Mouse (Mus musculus): ENCODE data around the gene Higd1b. TPM values are rescaled to one million over a fixed set of nuclear protein-coding genes. Genes with fewer than 3 reads are reported as not detected.

Gene Higd1b
- polyA plus RNA-seq, 1 experiment, result not detected

GRCm38 (mm10) chr11:102818121-102819020, 17.3 kb upstream of the Higd1b start:
- H3K4me2 ChIP-seq (ENCODE audit: low read depth), result peak overlapping the region; percentile 86
- peaks cover 47% of the 10 kb centered on the region for H3K79me2 ChIP-seq (ENCODE audit: control insufficient read depth, insufficient read depth)
- no peaks in the 10 kb centered on the region for H3K36me3 ChIP-seq (ENCODE audit: control insufficient read depth, insufficient read depth)
- no peak for TF ChIP-seq TCF3 (IDR thresholded peaks at IDR 0.05; ENCODE audit: insufficient read length, low read depth)
- TF ChIP-seq POLR2A (IDR thresholded peaks at IDR 0.05; ENCODE audit: insufficient read length, low read depth), result no peak
- TF ChIP-seq TCF12 (IDR thresholded peaks at IDR 0.05; ENCODE audit: insufficient read depth, poor library complexity, severe bottlenecking), result no peak
- no peak for TF ChIP-seq USF1 (IDR thresholded peaks at IDR 0.05; ENCODE audit: low read depth)
- TF ChIP-seq MAX (IDR thresholded peaks at IDR 0.05; ENCODE audit: low read depth), result no peak
- TF ChIP-seq REST (IDR thresholded peaks at IDR 0.05; ENCODE audit: insufficient read depth, insufficient read length), result no peak
- TF ChIP-seq E2F4 (IDR thresholded peaks at IDR 0.05; ENCODE audit: insufficient read depth), result no peak
- TF ChIP-seq POLR2AphosphoS2 (IDR thresholded peaks at IDR 0.05; ENCODE audit: insufficient read length, low read depth), result no peak
- TF ChIP-seq SRF (IDR thresholded peaks at IDR 0.05; ENCODE audit: control insufficient read depth, insufficient read length, low read depth), result no peak
- no peak for TF ChIP-seq CEBPB (IDR thresholded peaks at IDR 0.05; ENCODE audit: insufficient read depth, poor library complexity, severe bottlenecking)
- TF ChIP-seq MYOD1 (IDR thresholded peaks at IDR 0.05; ENCODE audit: control insufficient read depth in 1 of 3, insufficient read length in 2 of 3, low read depth in 2 of 3), result no peak
- TF ChIP-seq MYOG (IDR thresholded peaks at IDR 0.05; ENCODE audit: control insufficient read depth in 1 of 3, insufficient read depth in 1 of 3, insufficient read length in 2 of 3, low read depth in 2 of 3), result no peak
- H3ac ChIP-seq (ENCODE audit: control insufficient read depth, insufficient read length), result peak overlapping the region; percentile 50
- H3K4me3 ChIP-seq, result peak overlapping the region; percentile 41
- H3K27me3 ChIP-seq (ENCODE audit: control insufficient read depth, insufficient read depth, insufficient read length), result peaks cover 11% of the 10 kb centered on the region

- TF ChIP-seq MAX (IDR thresholded peaks at IDR 0.05; ENCODE audit: low read depth) (no peak), REST (IDR thresholded peaks at IDR 0.05; ENCODE audit: insufficient read depth, insufficient read length) (no peak), USF1 (IDR thresholded peaks at IDR 0.05; ENCODE audit: low read depth) (no peak), E2F4 (IDR thresholded peaks at IDR 0.05; ENCODE audit: insufficient read depth) (no peak), MYOG (IDR thresholded peaks at IDR 0.05; ENCODE audit: control insufficient read depth in 1 of 3, insufficient read depth in 1 of 3, insufficient read length in 2 of 3, low read depth in 2 of 3) (no peak), POLR2A (IDR thresholded peaks at IDR 0.05; ENCODE audit: insufficient read length, low read depth) (peak; percentile 64), POLR2AphosphoS2 (IDR thresholded peaks at IDR 0.05; ENCODE audit: insufficient read length, low read depth) (peak; percentile 33), SRF (IDR thresholded peaks at IDR 0.05; ENCODE audit: control insufficient read depth, insufficient read length, low read depth) (no peak), TCF12 (IDR thresholded peaks at IDR 0.05; ENCODE audit: insufficient read depth, poor library complexity, severe bottlenecking) (no peak), CEBPB (IDR thresholded peaks at IDR 0.05; ENCODE audit: insufficient read depth, poor library complexity, severe bottlenecking) (no peak), MYOD1 (IDR thresholded peaks at IDR 0.05; ENCODE audit: control insufficient read depth in 1 of 3, insufficient read length in 2 of 3, low read depth in 2 of 3) (peak in 1 of 3 experiments; percentile 7)
- peak within 1 kb of the TSS; percentile 50 for H3ac ChIP-seq (ENCODE audit: control insufficient read depth, insufficient read length)
- peaks cover 11% of the 10 kb centered on the region for H3K27me3 ChIP-seq (ENCODE audit: control insufficient read depth, insufficient read depth, insufficient read length)
- H3K4me2 ChIP-seq (ENCODE audit: low read depth), result peak within 1 kb of the TSS; percentile 91
- H3K79me2 ChIP-seq (ENCODE audit: control insufficient read depth, insufficient read depth), result peaks cover 38% of the 10 kb centered on the region
- peak within 1 kb of the TSS; percentile 41 for H3K4me3 ChIP-seq
- no peaks in the 10 kb centered on the region for H3K36me3 ChIP-seq (ENCODE audit: control insufficient read depth, insufficient read depth)
Measured at GRCm38 (mm10) chr11:102819021-102819782, 16.4 kb upstream of the Higd1b start, which contains the start of gene Gjc1. Gene Gjc1 (minus strand): TSS chr11:102819700.

DNA sequence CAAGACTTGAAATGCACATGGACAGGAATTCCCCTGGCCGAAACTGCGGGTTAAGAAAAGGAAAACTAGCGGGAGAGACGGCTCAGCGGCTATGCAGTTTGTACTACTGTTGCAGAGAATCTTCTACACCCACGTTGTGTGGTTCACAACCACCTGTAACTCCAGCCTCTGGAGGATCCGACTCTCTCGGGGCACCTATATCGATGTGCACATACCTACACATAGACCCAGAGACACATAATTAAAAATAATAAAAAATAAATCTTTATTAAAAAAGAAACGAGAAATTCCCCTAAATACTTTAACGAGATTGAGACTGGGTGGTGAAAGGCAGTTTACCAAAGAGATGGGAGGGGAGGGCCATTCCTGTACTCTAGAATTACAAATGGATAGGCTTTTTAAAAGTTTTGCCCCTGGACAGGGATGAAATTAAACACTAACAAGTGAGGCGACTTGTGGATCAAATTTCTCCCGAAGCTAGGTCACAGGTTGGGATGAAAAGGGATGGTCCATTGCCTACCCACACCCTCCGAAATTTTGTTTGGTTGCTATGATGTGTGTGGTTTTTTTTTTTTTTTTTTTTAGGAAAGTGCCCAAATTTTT, 15.8 kb upstream of the Higd1b start:
- peaks cover 31% of the 10 kb centered on the region for H3K79me2 ChIP-seq (ENCODE audit: control insufficient read depth, insufficient read depth)
- H3ac ChIP-seq (ENCODE audit: control insufficient read depth, insufficient read length), result no peak overlapping the region
- H3K4me3 ChIP-seq, result peak overlapping the region; percentile 41
- peak overlapping the region; percentile 91 for H3K4me2 ChIP-seq (ENCODE audit: low read depth)
- no peaks in the 10 kb centered on the region for H3K36me3 ChIP-seq (ENCODE audit: control insufficient read depth, insufficient read depth)
- peaks cover 11% of the 10 kb centered on the region for H3K27me3 ChIP-seq (ENCODE audit: control insufficient read depth, insufficient read depth, insufficient read length)
- TF ChIP-seq TCF12 (IDR thresholded peaks at IDR 0.05; ENCODE audit: insufficient read depth, poor library complexity, severe bottlenecking) (no peak), USF1 (IDR thresholded peaks at IDR 0.05; ENCODE audit: low read depth) (no peak), E2F4 (IDR thresholded peaks at IDR 0.05; ENCODE audit: insufficient read depth) (no peak), MYOD1 (IDR thresholded peaks at IDR 0.05; ENCODE audit: control insufficient read depth in 1 of 3, insufficient read length in 2 of 3, low read depth in 2 of 3) (no peak), REST (IDR thresholded peaks at IDR 0.05; ENCODE audit: insufficient read depth, insufficient read length) (no peak), SRF (IDR thresholded peaks at IDR 0.05; ENCODE audit: control insufficient read depth, insufficient read length, low read depth) (no peak), MYOG (IDR thresholded peaks at IDR 0.05; ENCODE audit: control insufficient read depth in 1 of 3, insufficient read depth in 1 of 3, insufficient read length in 2 of 3, low read depth in 2 of 3) (no peak), POLR2AphosphoS2 (IDR thresholded peaks at IDR 0.05; ENCODE audit: insufficient read length, low read depth) (no peak), CEBPB (IDR thresholded peaks at IDR 0.05; ENCODE audit: insufficient read depth, poor library complexity, severe bottlenecking) (no peak), POLR2A (IDR thresholded peaks at IDR 0.05; ENCODE audit: insufficient read length, low read depth) (no peak), MAX (IDR thresholded peaks at IDR 0.05; ENCODE audit: low read depth) (no peak), TCF3 (IDR thresholded peaks at IDR 0.05; ENCODE audit: insufficient read length, low read depth) (no peak)

DNA sequence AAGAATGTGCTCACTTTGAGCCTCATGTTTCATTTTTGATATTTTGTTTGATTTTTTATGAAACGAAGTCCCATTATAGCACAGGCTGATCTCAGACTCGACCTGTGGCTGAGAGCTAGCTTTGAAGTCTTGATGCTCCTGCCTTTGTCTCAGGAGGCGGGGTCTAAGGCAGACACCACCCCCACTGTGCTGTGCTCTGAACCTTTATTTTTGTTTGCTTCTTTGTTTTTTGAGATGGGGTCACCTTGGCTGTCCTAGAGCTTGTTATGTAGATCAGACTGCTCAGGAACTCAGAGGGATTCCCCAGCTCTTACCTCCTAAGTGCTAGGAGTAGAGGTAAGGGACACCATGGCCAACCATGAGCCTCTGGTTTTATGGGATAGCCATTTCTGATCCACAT, 15.2 kb upstream of the Higd1b start:
- H3K4me2 ChIP-seq (ENCODE audit: low read depth), result no peak overlapping the region
- no peak overlapping the region for H3K4me3 ChIP-seq
- peaks cover 26% of the 10 kb centered on the region for H3K79me2 ChIP-seq (ENCODE audit: control insufficient read depth, insufficient read depth)
- TF ChIP-seq TCF3 (IDR thresholded peaks at IDR 0.05; ENCODE audit: insufficient read length, low read depth), result no peak
- TF ChIP-seq MYOG (IDR thresholded peaks at IDR 0.05; ENCODE audit: control insufficient read depth in 1 of 3, insufficient read depth in 1 of 3, insufficient read length in 2 of 3, low read depth in 2 of 3), result no peak
- no peak for TF ChIP-seq SRF (IDR thresholded peaks at IDR 0.05; ENCODE audit: control insufficient read depth, insufficient read length, low read depth)
- no peak for TF ChIP-seq MAX (IDR thresholded peaks at IDR 0.05; ENCODE audit: low read depth)
- no peak for TF ChIP-seq E2F4 (IDR thresholded peaks at IDR 0.05; ENCODE audit: insufficient read depth)
- TF ChIP-seq CEBPB (IDR thresholded peaks at IDR 0.05; ENCODE audit: insufficient read depth, poor library complexity, severe bottlenecking), result no peak
- no peak for TF ChIP-seq POLR2AphosphoS2 (IDR thresholded peaks at IDR 0.05; ENCODE audit: insufficient read length, low read depth)
- TF ChIP-seq REST (IDR thresholded peaks at IDR 0.05; ENCODE audit: insufficient read depth, insufficient read length), result no peak
- TF ChIP-seq USF1 (IDR thresholded peaks at IDR 0.05; ENCODE audit: low read depth), result no peak
- no peak for TF ChIP-seq MYOD1 (IDR thresholded peaks at IDR 0.05; ENCODE audit: control insufficient read depth in 1 of 3, insufficient read length in 2 of 3, low read depth in 2 of 3)
- no peak for TF ChIP-seq POLR2A (IDR thresholded peaks at IDR 0.05; ENCODE audit: insufficient read length, low read depth)
- no peak for TF ChIP-seq TCF12 (IDR thresholded peaks at IDR 0.05; ENCODE audit: insufficient read depth, poor library complexity, severe bottlenecking)
- H3K36me3 ChIP-seq (ENCODE audit: control insufficient read depth, insufficient read depth), result no peaks in the 10 kb centered on the region
- no peak overlapping the region for H3ac ChIP-seq (ENCODE audit: control insufficient read depth, insufficient read length)
- H3K27me3 ChIP-seq (ENCODE audit: control insufficient read depth, insufficient read depth, insufficient read length), result peaks cover 12% of the 10 kb centered on the region

Data from myocyte (in vitro differentiated cells).